Mouse (Mus musculus): ENCODE data around the gene Ccdc92. TPM values are rescaled to one million over a fixed set of nuclear protein-coding genes. Genes with fewer than 3 reads are reported as not detected.
A peak's percentile ranks its signal among the peaks of the same experiment; 100 is the strongest.

Gene Ccdc92
- polyA plus RNA-seq, 1 experiment from 2014 or later = 11.5 TPM

- Histone ChIP-seq H3K27ac (ENCODE audit: low read length) (peak overlapping the region; percentile 2; the same call in 1 of the 2 replicates), H3K9me3 (ENCODE audit: control insufficient read depth, low read depth, low read length) (no peaks in the 10 kb centered on the region), H3K4me3 (ENCODE audit: low read depth, low read length) (no peak overlapping the region), H3K4me2 (replicated peaks; ENCODE audit: low read depth, low read length) (no peak overlapping the region), H3K27me3 (ENCODE audit: control insufficient read depth, insufficient read depth, low read length) (no peaks in the 10 kb centered on the region), H3K9ac (replicated peaks; ENCODE audit: low read depth, low read length) (no peak overlapping the region), H3K36me3 (ENCODE audit: control insufficient read depth, insufficient read depth, low read length) (no peaks in the 10 kb centered on the region), H3K4me1 (ENCODE audit: control insufficient read depth, insufficient read depth, low read length) (peaks cover 16% of the 10 kb centered on the region)
- 35% methylated on average over 8 of the region's 8 CpGs for WGBS
- no peak for ATAC-seq (ENCODE audit: insufficient number of reproducible peaks, insufficient read depth, low FRiP score, low read depth)
Measured at GRCm38 (mm10) chr5:124896135-124896534, 33.9 kb upstream of the Ccdc92 start.

GRCm38 (mm10) chr5:124891921-124892370 is 29.7 kb upstream of the Ccdc92 start:
- H3K4me3 ChIP-seq (ENCODE audit: low read depth, low read length) = no peak overlapping the region
- H3K4me2 ChIP-seq (replicated peaks; ENCODE audit: low read depth, low read length) = no peak overlapping the region
- no peak for ATAC-seq (ENCODE audit: insufficient number of reproducible peaks, insufficient read depth, low FRiP score, low read depth)
- H3K4me1 ChIP-seq (ENCODE audit: control insufficient read depth, insufficient read depth, low read length) = peaks cover 5% of the 10 kb centered on the region; the same call in 1 of the 2 replicates
- H3K36me3 ChIP-seq (ENCODE audit: control insufficient read depth, insufficient read depth, low read length) = peaks cover 13% of the 10 kb centered on the region
- no peak overlapping the region for H3K27ac ChIP-seq (ENCODE audit: low read length)
- no peaks in the 10 kb centered on the region for H3K9me3 ChIP-seq (ENCODE audit: control insufficient read depth, low read depth, low read length)
- no peak overlapping the region for H3K9ac ChIP-seq (replicated peaks; ENCODE audit: low read depth, low read length)
- H3K27me3 ChIP-seq (ENCODE audit: control insufficient read depth, insufficient read depth, low read length) = no peaks in the 10 kb centered on the region
- WGBS = 45% methylated on average over 3 of the region's 3 CpGs

GRCm38 (mm10) chr5:124888661-124889060 is 26.4 kb upstream of the Ccdc92 start:
- H3K27ac ChIP-seq (ENCODE audit: low read length) = no peak overlapping the region
- no peaks in the 10 kb centered on the region for H3K4me1 ChIP-seq (ENCODE audit: control insufficient read depth, insufficient read depth, low read length)
- ATAC-seq (ENCODE audit: insufficient number of reproducible peaks, insufficient read depth, low FRiP score, low read depth) = no peak
- H3K4me3 ChIP-seq (ENCODE audit: low read depth, low read length) = no peak overlapping the region
- H3K36me3 ChIP-seq (ENCODE audit: control insufficient read depth, insufficient read depth, low read length) = peaks cover 35% of the 10 kb centered on the region
- H3K9ac ChIP-seq (replicated peaks; ENCODE audit: low read depth, low read length) = no peak overlapping the region
- H3K4me2 ChIP-seq (replicated peaks; ENCODE audit: low read depth, low read length) = no peak overlapping the region
- no peaks in the 10 kb centered on the region for H3K27me3 ChIP-seq (ENCODE audit: control insufficient read depth, insufficient read depth, low read length)
- WGBS = 94% methylated on average over 8 of the region's 8 CpGs
- H3K9me3 ChIP-seq (ENCODE audit: control insufficient read depth, low read depth, low read length) = no peaks in the 10 kb centered on the region

GRCm38 (mm10) chr5:124883877-124884276 is 21.7 kb upstream of the Ccdc92 start:
- Histone ChIP-seq H3K36me3 (ENCODE audit: control insufficient read depth, insufficient read depth, low read length) (peaks cover 48% of the 10 kb centered on the region), H3K9ac (replicated peaks; ENCODE audit: low read depth, low read length) (no peak overlapping the region), H3K4me1 (ENCODE audit: control insufficient read depth, insufficient read depth, low read length) (no peaks in the 10 kb centered on the region), H3K27me3 (ENCODE audit: control insufficient read depth, insufficient read depth, low read length) (no peaks in the 10 kb centered on the region), H3K4me3 (ENCODE audit: low read depth, low read length) (no peak overlapping the region), H3K4me2 (replicated peaks; ENCODE audit: low read depth, low read length) (no peak overlapping the region), H3K9me3 (ENCODE audit: control insufficient read depth, low read depth, low read length) (no peaks in the 10 kb centered on the region), H3K27ac (ENCODE audit: low read length) (no peak overlapping the region)
- WGBS = 92% methylated on average over 6 of the region's 6 CpGs
- ATAC-seq (ENCODE audit: insufficient number of reproducible peaks, insufficient read depth, low FRiP score, low read depth) = no peak

- peaks cover 20% of the 10 kb centered on the region for H3K36me3 ChIP-seq (ENCODE audit: control insufficient read depth, insufficient read depth, low read length)
- no peak overlapping the region for H3K9ac ChIP-seq (replicated peaks; ENCODE audit: low read depth, low read length)
Measured at GRCm38 (mm10) chr5:124879801-124880200, 17.6 kb upstream of the Ccdc92 start.

GRCm38 (mm10) chr5:124879251-124879650 is 17.0 kb upstream of the Ccdc92 start:
- 0 out of 2 replicates have a peak, but pooled peaks cover 3% of the 10 kb centered on the region for H3K4me1 ChIP-seq (ENCODE audit: control insufficient read depth, insufficient read depth, low read length)
- H3K27me3 ChIP-seq (ENCODE audit: control insufficient read depth, insufficient read depth, low read length) = no peaks in the 10 kb centered on the region
- peaks cover 19% of the 10 kb centered on the region for H3K36me3 ChIP-seq (ENCODE audit: control insufficient read depth, insufficient read depth, low read length)
- H3K9ac ChIP-seq (replicated peaks; ENCODE audit: low read depth, low read length) = no peak overlapping the region
- WGBS = 90% methylated on average over 4 of the region's 4 CpGs
- no peak for ATAC-seq (ENCODE audit: insufficient number of reproducible peaks, insufficient read depth, low FRiP score, low read depth)
- H3K27ac ChIP-seq (ENCODE audit: low read length) = no peak overlapping the region
- H3K9me3 ChIP-seq (ENCODE audit: control insufficient read depth, low read depth, low read length) = no peaks in the 10 kb centered on the region
- no peak overlapping the region for H3K4me2 ChIP-seq (replicated peaks; ENCODE audit: low read depth, low read length)
- H3K4me3 ChIP-seq (ENCODE audit: low read depth, low read length) = no peak overlapping the region

More at GRCm38 (mm10) chr5:124879801-124880200, 17.6 kb upstream of the Ccdc92 start:
- Histone ChIP-seq H3K4me2 (replicated peaks; ENCODE audit: low read depth, low read length) (no peak overlapping the region), H3K9me3 (ENCODE audit: control insufficient read depth, low read depth, low read length) (no peaks in the 10 kb centered on the region), H3K27ac (ENCODE audit: low read length) (no peak overlapping the region), H3K27me3 (ENCODE audit: control insufficient read depth, insufficient read depth, low read length) (no peaks in the 10 kb centered on the region), H3K4me1 (ENCODE audit: control insufficient read depth, insufficient read depth, low read length) (0 out of 2 replicates have a peak, but pooled peaks cover 3% of the 10 kb centered on the region), H3K4me3 (ENCODE audit: low read depth, low read length) (no peak overlapping the region)
- ATAC-seq (ENCODE audit: insufficient number of reproducible peaks, insufficient read depth, low FRiP score, low read depth) = no peak
- WGBS = 87% methylated on average over 6 of the region's 6 CpGs

- no peak overlapping the region for H3K4me3 ChIP-seq (ENCODE audit: low read depth, low read length)
- H3K27ac ChIP-seq (ENCODE audit: low read length) = no peak overlapping the region
- H3K9me3 ChIP-seq (ENCODE audit: control insufficient read depth, low read depth, low read length) = no peaks in the 10 kb centered on the region
- no peaks in the 10 kb centered on the region for H3K27me3 ChIP-seq (ENCODE audit: control insufficient read depth, insufficient read depth, low read length)
- H3K9ac ChIP-seq (replicated peaks; ENCODE audit: low read depth, low read length) = no peak overlapping the region
- no peak overlapping the region for H3K4me2 ChIP-seq (replicated peaks; ENCODE audit: low read depth, low read length)
- H3K36me3 ChIP-seq (ENCODE audit: control insufficient read depth, insufficient read depth, low read length) = peaks cover 10% of the 10 kb centered on the region; the same call in 1 of the 2 replicates
- WGBS = 85% methylated on average over 6 of the region's 6 CpGs
- ATAC-seq (ENCODE audit: insufficient number of reproducible peaks, insufficient read depth, low FRiP score, low read depth) = no peak
- H3K4me1 ChIP-seq (ENCODE audit: control insufficient read depth, insufficient read depth, low read length) = peaks cover 26% of the 10 kb centered on the region
Measured at GRCm38 (mm10) chr5:124873890-124874601, 11.8 kb upstream of the Ccdc92 start.

- peaks cover 29% of the 10 kb centered on the region for H3K4me1 ChIP-seq (ENCODE audit: control insufficient read depth, insufficient read depth, low read length)
- peaks cover 10% of the 10 kb centered on the region; the same call in 1 of the 2 replicates for H3K36me3 ChIP-seq (ENCODE audit: control insufficient read depth, insufficient read depth, low read length)
- H3K9me3 ChIP-seq (ENCODE audit: control insufficient read depth, low read depth, low read length) = no peaks in the 10 kb centered on the region
- no peak overlapping the region; the same call in 1 of the 2 replicates for H3K27ac ChIP-seq (ENCODE audit: low read length)
- no peak overlapping the region for H3K9ac ChIP-seq (replicated peaks; ENCODE audit: low read depth, low read length)
- ATAC-seq (ENCODE audit: insufficient number of reproducible peaks, insufficient read depth, low FRiP score, low read depth) = no peak
- no peak overlapping the region for H3K4me3 ChIP-seq (ENCODE audit: low read depth, low read length)
- no peaks in the 10 kb centered on the region for H3K27me3 ChIP-seq (ENCODE audit: control insufficient read depth, insufficient read depth, low read length)
- H3K4me2 ChIP-seq (replicated peaks; ENCODE audit: low read depth, low read length) = no peak overlapping the region
- 78% methylated on average over 3 of the region's 3 CpGs for WGBS
Measured at GRCm38 (mm10) chr5:124873096-124873495, 10.9 kb upstream of the Ccdc92 start.
